Comparison of ENCODE assay signal across 21 mouse cellular contexts in the genomic region with DNA sequence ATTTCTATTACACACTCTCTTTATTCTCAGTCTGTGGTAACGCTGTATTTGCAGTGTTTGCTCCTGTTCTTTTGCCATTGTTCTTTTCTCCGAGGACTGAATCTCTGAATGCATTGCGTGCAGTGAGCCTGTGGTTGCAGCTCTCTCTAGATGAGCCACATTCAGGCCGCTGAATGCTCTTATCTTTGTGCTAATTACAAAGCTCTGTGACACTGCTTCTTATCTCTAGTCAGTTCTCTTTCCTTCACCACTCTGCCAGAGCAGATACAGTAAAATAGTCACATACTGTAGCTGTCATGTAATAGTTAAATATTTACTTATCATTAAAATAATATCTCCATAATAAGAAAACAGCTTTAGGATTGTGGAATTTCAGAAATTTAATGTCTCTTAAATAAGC. TPM values are rescaled to one million over a fixed set of nuclear protein-coding genes. Genes with fewer than 3 reads are reported as not detected.
DNase-seq lines count a peak whose midpoint lies in the region; ATAC-seq and TF ChIP-seq lines count a peak whose summit lies in the region.
"Had no signal": no experiment of that assay in that cellular context is flagged by ENCODE, and none has a peak within 500 bp of the region (broad histone marks: within the 10 kb centered on the region; RNA-seq: fewer than 3 reads in every experiment).

No protein-coding gene starts in this region.

- no peak overlapping the region for H3K9ac ChIP-seq in heart, embryonic 14.5 days (ENCODE audit: low read length)
- no peak overlapping the region for H3K9ac ChIP-seq in midbrain, embryonic 15.5 days
- no peak overlapping the region for H3K9ac ChIP-seq in midbrain, postnatal 0 days (replicated peaks; ENCODE audit: low read length, poor library complexity, severe bottlenecking)
- no peak overlapping the region for H3K9ac ChIP-seq in liver, embryonic 13.5 days
- no peak overlapping the region for H3K9ac ChIP-seq in forebrain, embryonic 11.5 days (ENCODE audit: low read length)

- no peak for ATAC-seq in heart, embryonic 14.5 days (ENCODE audit: insufficient number of reproducible peaks, insufficient read depth, low FRiP score, low read depth)
- ATAC-seq in midbrain, embryonic 15.5 days (replicated peaks), result no peak
- no peak for ATAC-seq in midbrain, postnatal 0 days (ENCODE audit: low FRiP score)
- peak; percentile 89 for ATAC-seq in liver, embryonic 13.5 days (ENCODE audit: low read depth)
- no peak for ATAC-seq in forebrain, embryonic 11.5 days (replicated peaks; ENCODE audit: low FRiP score)
- ATAC-seq: forebrain, embryonic 14.5 days had no signal

- WGBS in heart, embryonic 14.5 days, result 18% methylated on average over 4 of the region's 4 CpGs
- WGBS in midbrain, embryonic 15.5 days, result 56% methylated on average over 4 of the region's 4 CpGs
- 62% methylated on average over 4 of the region's 4 CpGs for WGBS in midbrain, postnatal 0 days
- 19% methylated on average over 4 of the region's 4 CpGs for WGBS in liver, embryonic 13.5 days (ENCODE audit: insufficient replicate concordance)
- WGBS in forebrain, embryonic 11.5 days, result 79% methylated on average over 4 of the region's 4 CpGs

- H3K4me1 ChIP-seq in heart, embryonic 14.5 days (ENCODE audit: control insufficient read depth in 2 of 2, insufficient read depth in 2 of 2, low read length in 2 of 2), result peaks cover 0 to 3% of the 10 kb centered on the region in 2 experiments; a peak in 1 of 4 replicates
- H3K4me1 ChIP-seq in midbrain, embryonic 15.5 days, result peaks cover 3% of the 10 kb centered on the region; the same call in 1 of the 2 replicates
- no peaks in the 10 kb centered on the region for H3K4me1 ChIP-seq in midbrain, postnatal 0 days (ENCODE audit: insufficient read depth, low read length)
- H3K4me1 ChIP-seq in liver, embryonic 13.5 days (replicated peaks), result peaks cover 17% of the 10 kb centered on the region
- no peaks in the 10 kb centered on the region for H3K4me1 ChIP-seq in forebrain, embryonic 11.5 days (replicated peaks; ENCODE audit: control insufficient read depth, insufficient read depth, low read length)
- H3K4me1 ChIP-seq: embryonic facial prominence, embryonic 10.5 days had no signal

- peaks cover 23% of the 10 kb centered on the region; the same call in 1 of the 2 replicates for H3K36me3 ChIP-seq in heart, embryonic 14.5 days (ENCODE audit: control insufficient read depth, insufficient read depth, low read length)
- no peaks in the 10 kb centered on the region for H3K36me3 ChIP-seq in midbrain, embryonic 15.5 days (replicated peaks)
- peaks cover 12% of the 10 kb centered on the region; the same call in 1 of the 2 replicates for H3K36me3 ChIP-seq in midbrain, postnatal 0 days (ENCODE audit: insufficient read depth, low read length)
- H3K36me3 ChIP-seq in liver, embryonic 13.5 days, result no peaks in the 10 kb centered on the region; the same call in 1 of the 2 replicates
- no peaks in the 10 kb centered on the region; the same call in 1 of the 2 replicates for H3K36me3 ChIP-seq in forebrain, embryonic 11.5 days (ENCODE audit: control insufficient read depth, insufficient read depth, low read length)

- no peaks in the 10 kb centered on the region for H3K27me3 ChIP-seq in heart, embryonic 14.5 days (ENCODE audit: control insufficient read depth, insufficient read depth, low read length)
- H3K27me3 ChIP-seq in midbrain, embryonic 15.5 days (replicated peaks), result no peaks in the 10 kb centered on the region
- no peaks in the 10 kb centered on the region for H3K27me3 ChIP-seq in midbrain, postnatal 0 days (ENCODE audit: insufficient read depth, low read length)
- no peaks in the 10 kb centered on the region for H3K27me3 ChIP-seq in liver, embryonic 13.5 days
- no peaks in the 10 kb centered on the region for H3K27me3 ChIP-seq in forebrain, embryonic 11.5 days (ENCODE audit: control insufficient read depth, insufficient read depth, low read length)

- no peak for TF ChIP-seq CTCF in midbrain, postnatal 0 days (IDR thresholded peaks at IDR 0.05)

- 0 out of 2 replicates have a peak overlapping the region, but pooled peaks have one; percentile 30 for H3K4me2 ChIP-seq in heart, embryonic 14.5 days (ENCODE audit: low read length)
- no peak overlapping the region for H3K4me2 ChIP-seq in midbrain, embryonic 15.5 days
- H3K4me2 ChIP-seq in midbrain, postnatal 0 days (ENCODE audit: low read depth, low read length, poor library complexity, severe bottlenecking), result no peak overlapping the region
- 0 out of 2 replicates have a peak overlapping the region, but pooled peaks have one; percentile 1 for H3K4me2 ChIP-seq in liver, embryonic 13.5 days
- no peak overlapping the region for H3K4me2 ChIP-seq in forebrain, embryonic 11.5 days (ENCODE audit: low read depth, low read length, severe bottlenecking)

- H3K9me3 ChIP-seq in heart, embryonic 14.5 days (ENCODE audit: control insufficient read depth, low read length), result no peaks in the 10 kb centered on the region
- no peaks in the 10 kb centered on the region for H3K9me3 ChIP-seq in midbrain, embryonic 15.5 days
- no peaks in the 10 kb centered on the region for H3K9me3 ChIP-seq in midbrain, postnatal 0 days (ENCODE audit: low read length)
- H3K9me3 ChIP-seq in liver, embryonic 13.5 days (replicated peaks), result no peaks in the 10 kb centered on the region
- H3K9me3 ChIP-seq in forebrain, embryonic 11.5 days (ENCODE audit: control insufficient read depth, low read length), result no peaks in the 10 kb centered on the region
- H3K9me3 ChIP-seq: embryonic facial prominence, embryonic 10.5 days had no signal

- intact Hi-C loops in heart, postnatal 10 days (cut with DNase I), result no loop called here

- no peak overlapping the region for H3K4me3 ChIP-seq in heart, embryonic 14.5 days (ENCODE audit: control insufficient read depth in 1 of 2, insufficient read depth in 1 of 2, low read depth in 1 of 2, low read length in 2 of 2)
- no peak overlapping the region for H3K4me3 ChIP-seq in midbrain, embryonic 15.5 days
- H3K4me3 ChIP-seq in midbrain, postnatal 0 days (ENCODE audit: low read depth, low read length), result no peak overlapping the region
- H3K4me3 ChIP-seq in liver, embryonic 13.5 days (replicated peaks), result no peak overlapping the region
- no peak overlapping the region for H3K4me3 ChIP-seq in forebrain, embryonic 11.5 days (ENCODE audit: low read depth, low read length)
- H3K4me3 ChIP-seq: embryonic facial prominence, embryonic 10.5 days had no signal

- no peak for DNase-seq in heart, postnatal 10 days
- DNase-seq in midbrain, postnatal 0 days (ENCODE audit: low spot score), result no peak
- peak; percentile 15 for DNase-seq in liver, embryonic 13.5 days
- no peak for DNase-seq in forebrain, embryonic 11.5 days (ENCODE audit: low spot score)
- no peak for DNase-seq in thymus, postnatal 10 days (ENCODE audit: low spot score in 2 of 2)
- DNase-seq: adrenal gland, adult 8-10 months; cerebellum, adult 18-20 months; cerebellum, postnatal 36 days; lung, postnatal 10 days; spleen, adult 18-20 months; thymus, adult 18-20 months had no signal

- no peak overlapping the region for H3K27ac ChIP-seq in heart, embryonic 14.5 days (replicated peaks in 1 of 2; ENCODE audit: control insufficient read depth in 1 of 2, insufficient read depth in 1 of 2, low read depth in 2 of 2, low read length in 2 of 2)
- H3K27ac ChIP-seq in midbrain, embryonic 15.5 days, result peak overlapping the region; percentile 62; the same call in 1 of the 2 replicates
- no peak overlapping the region for H3K27ac ChIP-seq in midbrain, postnatal 0 days (ENCODE audit: low read depth, low read length)
- no peak overlapping the region for H3K27ac ChIP-seq in liver, embryonic 13.5 days
- no peak overlapping the region for H3K27ac ChIP-seq in forebrain, embryonic 11.5 days (ENCODE audit: low read depth, low read length)
- H3K27ac ChIP-seq: embryonic facial prominence, embryonic 10.5 days had no signal

RNA-seq across cellular contexts. Expression of gene E330009J07Rik, which starts 47.3 kb away (rescaled TPM):
- polyA plus RNA-seq in heart, embryonic 14.5 days (2014; fragmentation: Nextera tagmentation; extraction: Ambion mirVana), result 3.5 and 3.6 TPM in 2 replicates
- 1 to 10 TPM; 3.0 to 4.4 TPM for total RNA-seq in heart, postnatal 10 days (2021)
- polyA plus RNA-seq in midbrain, embryonic 15.5 days (2015; fragmentation: Nextera tagmentation; extraction: Ambion mirVana), result 12.5 and 13.4 TPM in 2 replicates
- total RNA-seq in midbrain, postnatal 0 days (2014; rRNA removed), result 20.0 and 23.6 TPM in 2 replicates
- 6.7 and 7.8 TPM in 2 replicates for polyA plus RNA-seq in midbrain, postnatal 0 days (2015; fragmentation: Nextera tagmentation; extraction: Ambion mirVana)
- polyA plus RNA-seq in liver, embryonic 13.5 days (2015; fragmentation: Nextera tagmentation; extraction: Ambion mirVana), result 0.98 and 1.0 TPM in 2 replicates
- 19.9 and 21.9 TPM in 2 replicates for polyA plus RNA-seq in forebrain, embryonic 11.5 days (2014; fragmentation: Nextera tagmentation; extraction: Ambion mirVana)

RNA-seq across cellular contexts. Expression of gene Wee2, which starts 50.2 kb away (rescaled TPM):
- not detected in 2 replicates for polyA plus RNA-seq in heart, embryonic 14.5 days (2014; fragmentation: Nextera tagmentation; extraction: Ambion mirVana)
- not detected for total RNA-seq in heart, postnatal 10 days (2021)
- polyA plus RNA-seq in midbrain, embryonic 15.5 days (2015; fragmentation: Nextera tagmentation; extraction: Ambion mirVana), result 0.20 and 0.21 TPM in 2 replicates
- 0.16 and 0.38 TPM in 2 replicates for total RNA-seq in midbrain, postnatal 0 days (2014; rRNA removed)
- 0.14 TPM in 1 of 2 replicates, not detected in the other for polyA plus RNA-seq in midbrain, postnatal 0 days (2015; fragmentation: Nextera tagmentation; extraction: Ambion mirVana)
- not detected in 2 replicates for polyA plus RNA-seq in liver, embryonic 13.5 days (2015; fragmentation: Nextera tagmentation; extraction: Ambion mirVana)
- 0.12 and 0.15 TPM in 2 replicates for polyA plus RNA-seq in forebrain, embryonic 11.5 days (2014; fragmentation: Nextera tagmentation; extraction: Ambion mirVana)
- total RNA-seq: adrenal gland, adult 8-10 months; layer of hippocampus, postnatal 25 days; left cerebral cortex, postnatal 14 days had no signal
- polyA plus RNA-seq: embryonic facial prominence, embryonic 10.5 days; intestine, embryonic 14.5 days; kidney, embryonic 16.5 days; limb, embryonic 14.5 days; stomach, embryonic 14.5 days had no signal

Comparison
In these comparisons a context has a peak if more than half of its experiments do, and no peak if none do; other contexts are left out.
1. H3K4me2 ChIP-seq: peak in heart, embryonic 14.5 days (single experiment) and liver, embryonic 13.5 days (single experiment); none in midbrain, embryonic 15.5 days (single experiment), midbrain, postnatal 0 days (single experiment) and forebrain, embryonic 11.5 days (single experiment).